Mouse (Mus musculus) mature B cell (primary cell): ENCODE measurements around the gene Cyp3a13.
"Not testable (repeated sequence)": the region's sequence is repeated elsewhere in the genome, so short reads cannot be mapped to it uniquely, and the experiment has no call there.

Experiments
- in situ Hi-C: fragments of 300-500 bp; cut with MboI; formaldehyde crosslinking; loops from 2 replicates; pipeline ENCODE4 v1.14.3; 2019

The Cyp3a13 gene

GRCm38 (mm10) chr5:137921532-137921931, at the start of gene Cyp3a13:
Cyp3a13 (minus strand) TSS chr5:137921619.
- in situ Hi-C loops = no loop called here

DNA sequence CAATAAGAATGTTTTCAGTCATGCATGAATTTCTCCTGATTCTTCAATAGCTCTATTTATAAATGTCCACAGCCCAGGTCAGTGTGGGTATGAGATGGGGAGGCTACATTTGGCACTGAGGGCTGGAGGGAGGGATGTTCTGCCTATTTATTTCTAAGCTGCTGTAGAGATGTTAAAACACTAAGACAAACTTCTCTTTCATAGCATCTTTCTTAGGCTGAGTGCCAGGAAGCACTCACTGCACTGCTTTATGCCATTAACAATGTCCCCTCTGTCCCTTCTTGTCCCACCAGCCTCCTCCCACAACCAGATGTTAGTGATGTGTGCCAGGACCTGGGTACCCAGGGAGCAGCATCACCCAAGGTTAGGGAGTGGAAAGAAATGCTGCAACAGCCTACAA, 45.1 kb upstream of the Cyp3a13 start:
- in situ Hi-C loops = no loop called here

GRCm38 (mm10) chr5:137962945-137963344, 41.5 kb upstream of the Cyp3a13 start, which contains the start of gene Gjc3:
Gjc3 (minus strand) TSS chr5:137963098.
- in situ Hi-C loops = no loop called here

DNA sequence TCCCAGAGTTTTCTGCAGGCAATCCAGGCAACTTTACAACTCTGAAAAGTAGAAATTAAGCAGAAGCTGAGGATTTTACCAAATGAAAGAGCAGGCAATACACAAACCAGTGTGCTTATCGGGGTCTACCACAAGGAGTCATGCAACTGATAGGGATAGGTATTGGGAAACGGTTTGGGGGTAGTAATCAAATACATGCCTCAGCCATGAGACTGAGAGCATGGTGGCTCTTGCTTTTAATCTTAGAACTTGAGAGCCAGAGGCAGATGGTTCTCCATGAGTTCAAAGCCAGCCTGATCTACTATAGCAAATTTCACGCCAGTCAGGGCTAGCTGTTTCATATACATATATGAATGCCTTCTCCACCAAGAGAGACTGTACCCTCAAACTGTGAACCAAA, 35.0 kb upstream of the Cyp3a13 start:
- in situ Hi-C loops = no loop called here

- in situ Hi-C loops = no loop called here
These were observed 29.8 kb upstream of the Cyp3a13 start for GRCm38 (mm10) chr5:137951218-137951617.

- in situ Hi-C loops = no loop called here
These were observed 25.9 kb upstream of the Cyp3a13 start for GRCm38 (mm10) chr5:137947303-137947702.

- in situ Hi-C loops = no loop called here
These were observed 21.7 kb upstream of the Cyp3a13 start for GRCm38 (mm10) chr5:137943133-137943532.

- in situ Hi-C loops = no loop called here
These were observed 19.5 kb upstream of the Cyp3a13 start for GRCm38 (mm10) chr5:137940948-137941347.

DNA sequence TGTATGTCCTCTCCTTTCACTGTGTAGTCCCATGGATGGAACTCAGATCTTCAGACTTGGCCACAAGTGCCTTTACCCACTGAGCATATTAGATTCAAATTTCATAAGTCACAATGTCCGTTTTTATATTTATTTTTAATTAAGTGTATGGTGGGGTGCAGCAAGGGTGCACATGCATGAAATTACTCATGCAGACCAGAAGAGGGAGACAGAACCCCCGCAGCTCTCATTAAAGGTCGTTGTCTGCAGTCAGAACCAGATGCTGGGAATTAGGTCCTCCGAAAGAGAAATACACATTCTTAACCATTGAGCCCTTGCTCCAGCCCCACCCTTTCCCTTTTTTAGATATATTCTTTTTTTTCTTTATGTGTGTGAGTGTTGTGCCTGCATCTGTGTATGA, 15.8 kb upstream of the Cyp3a13 start:
- in situ Hi-C loops = no loop called here

- in situ Hi-C loops = no loop called here
These were observed 15.1 kb upstream of the Cyp3a13 start for GRCm38 (mm10) chr5:137936486-137936885.

DNA sequence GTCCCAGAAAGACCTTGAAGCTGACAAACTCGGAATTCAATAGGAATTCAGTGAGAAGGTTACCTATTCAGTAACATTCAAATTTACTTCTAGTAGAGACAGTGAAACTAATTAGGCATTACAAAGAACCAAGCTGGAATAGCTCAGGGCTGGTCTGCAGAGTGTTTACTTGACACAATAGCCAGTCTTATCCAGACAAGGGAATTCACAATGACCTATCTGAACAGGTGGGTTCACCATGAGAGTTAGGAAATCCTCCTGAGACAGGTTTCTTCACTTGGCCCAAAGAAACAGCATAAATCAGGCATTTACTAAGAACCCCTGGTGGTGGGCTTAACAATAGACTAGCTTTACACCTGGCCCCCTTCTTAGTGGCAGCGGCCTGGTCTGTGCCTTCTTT, 12.5 kb upstream of the Cyp3a13 start:
- in situ Hi-C loops = not testable (repeated sequence)

DNA sequence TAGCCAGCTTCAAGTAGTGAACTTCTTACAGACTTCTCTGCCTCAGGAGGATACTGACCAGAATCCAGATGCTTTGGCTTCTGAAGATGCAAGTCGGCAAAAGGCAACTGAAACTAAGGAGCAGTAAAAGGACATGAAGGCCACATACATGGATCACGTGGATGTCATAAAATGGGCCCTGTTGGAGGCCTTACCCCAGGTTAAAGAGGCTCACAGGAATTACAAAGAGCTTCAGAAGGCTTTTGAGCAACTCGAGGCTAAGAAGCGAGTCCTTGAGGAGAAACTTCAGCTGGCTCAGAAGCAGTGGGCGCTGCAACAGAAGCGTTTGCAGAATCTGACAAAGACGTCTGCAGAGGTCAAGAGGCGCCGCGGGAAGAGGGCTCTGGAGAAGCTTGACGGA, 7.0 kb upstream of the Cyp3a13 start:
- in situ Hi-C loops = no loop called here

DNA sequence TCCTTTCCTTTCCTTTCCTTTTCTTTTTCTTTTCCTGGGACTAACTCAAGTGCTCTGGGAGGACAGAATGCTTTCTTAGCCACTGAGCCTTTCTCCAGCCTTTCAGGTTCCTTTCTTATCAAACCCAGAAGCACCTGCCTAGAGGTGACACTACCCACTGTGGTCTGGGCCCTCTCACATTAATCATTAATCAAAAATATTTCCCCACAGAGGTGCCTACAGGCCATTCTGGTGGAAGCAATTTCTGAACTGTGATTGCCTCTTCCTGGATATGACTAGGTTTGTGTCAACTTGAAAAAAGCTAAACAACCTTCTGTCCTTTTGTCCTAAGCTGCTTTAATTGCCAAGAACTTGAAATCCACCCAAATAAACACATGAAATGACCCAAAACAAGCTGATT, 752 bp upstream of the Cyp3a13 start:
- in situ Hi-C loops = no loop called here

GRCm38 (mm10) chr5:137915550-137915949, 5.9 kb downstream of the Cyp3a13 start:
- in situ Hi-C loops = no loop called here

DNA sequence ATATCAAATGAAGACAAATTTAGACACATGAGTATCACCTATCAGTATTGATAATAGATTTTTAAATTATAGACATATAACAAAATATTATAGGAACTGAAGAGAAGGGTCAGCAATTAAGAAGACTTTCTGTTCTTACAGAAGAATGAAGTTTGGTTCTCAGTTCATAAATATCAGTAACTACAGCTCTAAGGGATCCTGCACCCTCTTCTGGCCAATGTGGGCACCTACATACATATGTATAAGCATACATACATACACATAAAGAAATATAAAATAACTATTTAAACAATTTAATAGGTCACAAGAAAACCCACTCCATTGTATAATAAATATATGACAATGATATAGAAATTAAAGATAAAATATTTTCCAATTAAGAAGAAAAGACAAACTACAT, 6.9 kb downstream of the Cyp3a13 start:
- in situ Hi-C loops = no loop called here

DNA sequence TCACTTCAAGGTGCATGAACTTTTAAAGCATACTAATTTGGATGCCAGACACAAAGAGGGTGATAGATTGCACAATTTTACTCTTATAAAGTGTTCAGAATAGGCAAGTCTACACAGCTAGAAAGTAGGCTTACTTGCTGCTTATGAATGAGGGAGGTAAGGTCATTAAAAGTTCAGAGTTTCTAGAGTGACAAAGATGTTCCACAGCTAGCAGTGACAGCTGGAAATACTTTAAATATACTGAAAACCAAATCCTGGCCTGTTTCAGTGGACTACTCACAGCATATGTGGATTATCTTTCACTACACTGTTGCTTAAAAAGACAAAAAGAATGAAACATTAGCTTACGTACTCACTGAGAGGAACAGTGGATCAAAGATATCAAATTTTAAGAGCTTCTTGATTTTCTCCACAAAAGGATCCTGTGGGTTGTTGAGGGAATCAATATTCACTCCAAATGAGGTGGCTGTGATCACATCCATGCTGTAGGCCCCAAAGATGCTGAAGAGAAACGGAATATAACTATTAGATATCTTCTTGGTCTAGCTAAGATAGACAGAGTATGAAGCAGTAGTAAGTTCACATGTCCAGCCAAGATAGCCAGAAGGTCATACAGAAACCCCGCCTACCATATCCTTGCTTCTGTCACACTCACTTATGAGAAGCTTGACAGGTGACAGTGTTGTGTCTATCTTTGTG, 11.7 kb downstream of the Cyp3a13 start:
- in situ Hi-C loops = no loop called here

- in situ Hi-C loops = no loop called here
These were observed 23.6 kb downstream of the Cyp3a13 start for GRCm38 (mm10) chr5:137897812-137898211.

- in situ Hi-C loops = no loop called here
These were observed 28.5 kb downstream of the Cyp3a13 start for GRCm38 (mm10) chr5:137892954-137893353.

- in situ Hi-C loops = no loop called here
These were observed 33.8 kb downstream of the Cyp3a13 start for GRCm38 (mm10) chr5:137887666-137888065.

DNA sequence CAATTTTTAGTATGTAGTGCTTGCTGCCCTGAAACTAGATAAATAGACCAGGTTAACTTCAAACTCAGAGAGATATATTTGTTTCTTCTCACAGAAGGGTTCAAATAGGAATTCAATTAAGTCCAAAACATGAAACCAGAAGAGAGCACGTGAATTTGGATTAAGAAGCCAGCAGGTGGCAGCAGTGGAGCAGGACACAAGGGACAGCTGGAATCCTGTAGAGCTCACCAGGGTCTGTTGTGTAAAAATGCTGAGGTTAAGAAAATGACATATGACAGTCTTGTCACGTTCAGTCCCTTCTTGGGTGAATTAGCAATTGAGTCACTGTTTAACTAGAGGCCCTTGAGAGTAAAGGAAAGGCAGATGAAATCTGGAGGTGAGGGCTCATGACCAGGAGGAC, 35.5 kb downstream of the Cyp3a13 start:
- in situ Hi-C loops = no loop called here

DNA sequence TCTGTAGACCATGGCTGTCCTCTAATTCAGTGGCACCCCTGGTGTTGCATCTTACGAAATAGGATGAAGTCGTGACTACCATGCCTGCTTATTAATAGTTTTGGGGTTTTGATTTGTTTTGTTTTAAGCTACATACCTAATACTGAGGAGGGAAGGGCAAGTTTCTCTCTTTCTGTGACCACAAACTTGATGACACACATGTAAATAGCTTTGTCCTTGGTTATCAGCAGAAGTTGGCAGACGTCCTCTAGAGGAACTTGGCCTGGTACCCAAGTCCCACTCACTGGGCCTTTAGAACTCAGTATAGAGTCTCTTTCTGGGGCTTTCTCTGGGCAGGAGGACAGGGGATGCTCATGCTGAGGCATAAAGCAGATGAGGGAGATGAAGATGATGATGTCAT, 38.1 kb downstream of the Cyp3a13 start:
- in situ Hi-C loops = no loop called here

GRCm38 (mm10) chr5:137882922-137883321, 38.5 kb downstream of the Cyp3a13 start:
- in situ Hi-C loops = no loop called here

GRCm38 (mm10) chr5:137877860-137878259, 43.6 kb downstream of the Cyp3a13 start:
- in situ Hi-C loops = no loop called here

DNA sequence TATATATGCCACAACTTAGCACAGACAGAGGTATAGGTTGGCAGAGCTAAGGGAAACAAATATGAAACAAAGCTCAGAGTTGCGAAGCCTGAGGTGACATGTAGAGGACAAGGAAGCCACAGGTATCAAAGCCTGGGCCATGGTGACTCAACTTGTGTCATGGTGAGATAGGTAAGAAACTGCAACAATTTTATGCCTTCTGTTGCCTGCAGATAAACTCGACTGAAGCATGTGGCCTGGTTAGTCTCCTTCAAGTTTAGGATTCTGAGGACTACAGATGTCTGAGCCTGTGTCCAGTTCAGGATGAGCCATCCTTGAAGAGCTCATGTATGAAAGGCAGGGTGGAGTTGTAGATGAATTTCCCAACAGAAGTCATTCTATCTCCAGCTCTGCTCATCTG, 46.4 kb downstream of the Cyp3a13 start:
- in situ Hi-C loops = no loop called here
